In the genomic region with DNA sequence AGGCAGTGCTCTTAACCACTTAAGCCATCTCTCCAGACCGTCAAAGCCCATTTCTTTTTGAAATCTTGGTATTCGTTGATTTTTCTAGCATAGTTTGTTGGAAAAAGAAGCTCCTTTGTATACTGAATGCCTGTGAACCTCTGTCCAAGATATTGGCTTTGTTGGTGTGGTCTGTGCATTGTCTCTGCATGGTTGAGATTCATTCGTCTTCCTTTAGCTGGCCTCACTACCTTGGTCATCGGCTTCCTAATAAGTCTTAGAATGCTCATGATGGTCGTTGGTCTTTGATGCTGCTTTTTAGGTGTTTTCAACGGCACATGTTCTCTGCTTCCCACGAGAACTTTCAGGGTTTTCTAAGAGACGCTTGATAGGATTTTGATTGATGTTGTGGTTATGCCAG, we compare ENCODE assay signal across 25 mouse cellular contexts. TPM values are rescaled to one million over a fixed set of nuclear protein-coding genes. Genes with fewer than 3 reads are reported as not detected.
"Had no signal": no experiment of that assay in that cellular context is flagged by ENCODE, and none has a peak within 500 bp of the region (broad histone marks: within the 10 kb centered on the region; RNA-seq: fewer than 3 reads in every experiment).

No protein-coding gene starts in this region.

- H3K4me2 ChIP-seq: lung, embryonic 15.5 days; midbrain, embryonic 12.5 days; midbrain, embryonic 15.5 days; neural tube, embryonic 12.5 days; stomach, embryonic 15.5 days had no signal

- H3K4me3 ChIP-seq: lung, embryonic 15.5 days; megakaryocyte, embryonic 14.5 days; midbrain, embryonic 12.5 days; midbrain, embryonic 15.5 days; neural tube, embryonic 12.5 days; stomach, embryonic 15.5 days had no signal

- H3K9ac ChIP-seq: liver, postnatal 0 days; lung, embryonic 15.5 days; midbrain, embryonic 12.5 days; midbrain, embryonic 15.5 days; neural tube, embryonic 12.5 days; stomach, embryonic 15.5 days had no signal

- DNase-seq: liver, postnatal 0 days; lung, adult 2 months; lung, postnatal 14 days; lung, postnatal 36 days; right cerebral cortex, postnatal 14 days; thymus, adult 2 months; thymus, postnatal 25 days; thymus, postnatal 4 days had no signal

- H3K27ac ChIP-seq: lung, embryonic 15.5 days; macrophage; midbrain, embryonic 12.5 days; midbrain, embryonic 15.5 days; neural tube, embryonic 12.5 days; stomach, embryonic 15.5 days; stomach, postnatal 0 days had no signal

- H3K27me3 ChIP-seq: lung, embryonic 15.5 days; midbrain, embryonic 12.5 days; midbrain, embryonic 15.5 days; neural tube, embryonic 12.5 days; stomach, embryonic 15.5 days had no signal

- H3K4me1 ChIP-seq: lung, embryonic 15.5 days; midbrain, embryonic 12.5 days; midbrain, embryonic 15.5 days; neural tube, embryonic 12.5 days; stomach, embryonic 15.5 days had no signal

- ATAC-seq: liver, postnatal 0 days; lung, postnatal 0 days; midbrain, embryonic 15.5 days had no signal

- H3K9me3 ChIP-seq: lung, embryonic 15.5 days; megakaryocyte, embryonic 14.5 days; midbrain, embryonic 12.5 days; midbrain, embryonic 15.5 days; neural tube, embryonic 12.5 days; stomach, embryonic 15.5 days had no signal

- H3K36me3 ChIP-seq: lung, embryonic 15.5 days; midbrain, embryonic 12.5 days; midbrain, embryonic 15.5 days; neural tube, embryonic 12.5 days; stomach, embryonic 15.5 days had no signal

RNA-seq across cellular contexts. Expression of gene Olfr524, which starts 9.8 kb away (rescaled TPM):
- total RNA-seq: megakaryocyte progenitor cell, adult 5-6 weeks; midbrain, postnatal 0 days; monocyte, adult 5-6 weeks; neutrophil, adult 5-6 weeks had no signal
- polyA plus RNA-seq: liver, postnatal 0 days; lung, adult 2 months; lung, postnatal 0 days; macrophage; midbrain, embryonic 12.5 days; midbrain, embryonic 15.5 days; midbrain, postnatal 0 days; neural tube, embryonic 12.5 days; neural tube, embryonic 14.5 days; stomach, embryonic 15.5 days; stomach, postnatal 0 days; testis, adult 2 months; urinary bladder, adult 2 months had no signal

RNA-seq across cellular contexts. Expression of gene Cd163l1, which starts 22.1 kb away (rescaled TPM):
- total RNA-seq: midbrain, postnatal 0 days had no signal
- polyA plus RNA-seq: macrophage; midbrain, embryonic 12.5 days; midbrain, embryonic 15.5 days; midbrain, postnatal 0 days; neural tube, embryonic 12.5 days; neural tube, embryonic 14.5 days had no signal

RNA-seq across cellular contexts. Expression of gene Olfr523, which starts 23.0 kb away (rescaled TPM):
- total RNA-seq: megakaryocyte progenitor cell, adult 5-6 weeks; midbrain, postnatal 0 days; monocyte, adult 5-6 weeks had no signal
- polyA plus RNA-seq: liver, postnatal 0 days; lung, adult 2 months; lung, embryonic 15.5 days; lung, postnatal 0 days; macrophage; midbrain, embryonic 12.5 days; midbrain, embryonic 15.5 days; neural tube, embryonic 12.5 days; neural tube, embryonic 14.5 days; stomach, embryonic 15.5 days; stomach, postnatal 0 days; testis, adult 2 months; urinary bladder, adult 2 months had no signal

RNA-seq across cellular contexts. Expression of gene Olfr522, which starts 31.4 kb away (rescaled TPM):
- total RNA-seq: megakaryocyte progenitor cell, adult 5-6 weeks; midbrain, postnatal 0 days; monocyte, adult 5-6 weeks; neutrophil, adult 5-6 weeks had no signal
- polyA plus RNA-seq: liver, postnatal 0 days; lung, adult 2 months; lung, embryonic 15.5 days; lung, postnatal 0 days; macrophage; midbrain, embryonic 12.5 days; midbrain, embryonic 15.5 days; midbrain, postnatal 0 days; neural tube, embryonic 12.5 days; neural tube, embryonic 14.5 days; spleen, adult 2 months; stomach, embryonic 15.5 days; stomach, postnatal 0 days; testis, adult 2 months; thymus, adult 2 months; urinary bladder, adult 2 months had no signal

RNA-seq across cellular contexts. Expression of gene Sprn, which starts 41.3 kb away (rescaled TPM):
- total RNA-seq: megakaryocyte progenitor cell, adult 5-6 weeks; monocyte, adult 5-6 weeks; neutrophil, adult 5-6 weeks had no signal
- polyA plus RNA-seq: macrophage had no signal
